Mouse (Mus musculus) yolk sac, embryonic 10.5 days (tissue): ENCODE data around the gene Zfp512b.

ENCODE experiments used
- DNase-seq: peaks from one replicate; pipeline ENCODE4 v3.0.0-alpha.2; 2017; ENCODE audit warnings: low spot score

Zfp512b gene

DNA sequence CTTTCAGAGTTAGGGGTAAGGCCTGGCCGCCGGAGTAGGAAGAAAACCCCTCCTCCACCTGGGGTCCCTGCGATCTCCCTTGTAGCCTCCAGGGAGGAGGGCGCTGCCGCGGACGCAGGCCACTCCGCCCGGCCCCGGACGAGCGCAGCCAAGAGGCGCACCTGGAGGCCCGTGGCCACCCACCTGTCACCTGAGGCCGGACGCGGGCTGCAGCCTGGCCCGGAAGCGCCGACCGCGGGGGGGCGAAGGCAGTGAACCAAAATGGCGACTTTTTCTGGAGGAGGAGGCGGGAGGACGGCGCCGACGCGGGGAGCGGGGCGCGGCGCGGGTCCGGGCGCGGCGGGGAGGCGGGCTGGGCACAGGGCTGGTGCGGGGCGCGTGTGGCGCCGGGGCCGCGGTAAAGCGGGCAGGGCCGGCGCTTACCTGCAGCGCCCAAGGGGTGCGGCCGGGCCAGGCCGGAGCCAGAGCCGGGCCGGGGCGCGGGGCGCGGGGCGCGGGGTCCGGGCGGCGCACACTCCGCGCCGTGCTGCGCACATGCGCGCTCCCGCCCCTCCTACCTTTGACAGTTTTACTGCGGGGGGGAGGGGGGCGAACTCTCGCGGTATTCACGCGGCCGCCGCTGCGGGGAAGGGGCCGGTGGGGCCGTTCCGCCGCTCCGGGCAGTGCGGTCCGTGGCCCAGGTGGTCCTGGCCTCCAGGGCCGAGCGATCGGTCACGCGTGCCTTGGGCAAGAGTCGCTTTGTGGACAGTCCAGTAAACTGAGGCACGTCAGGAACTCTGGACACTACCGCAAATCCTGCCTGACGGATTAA, at the start of gene Zfp512b:
Gene Zfp512b, minus strand, starts transcription at position 573 of the 811 bp plus-strand sequence.
- peak; percentile 86 for DNase-seq

DNA sequence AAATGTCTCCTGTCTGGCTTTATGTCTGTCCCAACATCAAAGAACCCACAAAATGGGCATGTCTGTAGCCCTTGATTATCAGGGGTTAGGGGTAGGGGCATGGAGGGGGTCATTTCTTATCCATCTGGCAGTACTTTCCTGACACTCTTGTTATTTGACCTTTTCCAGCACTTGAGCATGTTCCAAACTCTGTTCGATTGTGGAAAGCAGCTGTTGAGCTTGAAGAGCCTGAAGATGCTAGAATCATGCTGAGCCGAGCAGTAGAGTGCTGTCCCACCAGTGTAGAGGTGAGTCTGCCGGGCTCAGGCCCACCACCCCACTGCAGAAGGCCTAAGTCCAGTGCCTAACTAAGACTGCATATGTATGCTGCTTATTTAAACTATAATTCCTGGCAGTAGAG, 43.3 kb upstream of the Zfp512b start:
- no peak for DNase-seq

DNA sequence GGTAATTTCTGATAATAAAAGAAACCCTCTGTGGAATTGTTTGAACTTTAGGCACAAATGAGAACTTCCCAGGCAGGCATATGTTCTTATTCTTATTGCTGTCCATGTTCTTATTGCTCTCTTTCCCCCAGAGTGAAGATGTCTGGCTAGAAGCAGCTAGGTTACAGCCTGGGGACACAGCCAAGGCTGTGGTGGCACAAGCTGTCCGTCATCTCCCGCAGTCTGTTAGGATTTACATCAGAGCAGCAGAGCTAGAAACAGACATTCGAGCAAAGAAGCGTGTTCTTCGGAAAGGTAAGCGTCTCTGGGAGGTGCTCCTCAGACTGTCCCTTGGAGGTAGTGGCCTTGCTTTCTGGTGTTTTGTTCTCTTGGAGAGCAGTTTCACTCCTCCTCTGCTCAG, 40.0 kb upstream of the Zfp512b start:
- DNase-seq = no peak

DNA sequence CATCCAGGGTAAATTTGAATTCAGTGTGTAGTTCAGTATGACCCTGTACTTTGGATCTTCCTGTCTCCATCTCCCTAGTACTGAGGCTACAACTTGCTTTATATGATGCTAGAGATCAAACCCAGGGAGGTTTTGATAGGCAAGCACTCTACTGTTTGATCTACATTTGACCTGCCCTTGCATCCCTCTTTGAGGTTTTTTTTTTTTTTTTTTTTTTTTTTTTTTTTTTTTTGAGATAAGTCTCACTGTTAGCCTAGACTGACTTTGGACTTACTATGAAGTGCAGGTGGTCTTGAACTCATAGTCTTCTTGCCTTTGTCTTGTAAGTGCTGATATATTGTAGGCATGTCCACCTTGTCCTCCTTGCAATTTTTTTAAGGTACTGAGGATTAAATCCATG, 35.9 kb upstream of the Zfp512b start:
- DNase-seq = no peak

DNA sequence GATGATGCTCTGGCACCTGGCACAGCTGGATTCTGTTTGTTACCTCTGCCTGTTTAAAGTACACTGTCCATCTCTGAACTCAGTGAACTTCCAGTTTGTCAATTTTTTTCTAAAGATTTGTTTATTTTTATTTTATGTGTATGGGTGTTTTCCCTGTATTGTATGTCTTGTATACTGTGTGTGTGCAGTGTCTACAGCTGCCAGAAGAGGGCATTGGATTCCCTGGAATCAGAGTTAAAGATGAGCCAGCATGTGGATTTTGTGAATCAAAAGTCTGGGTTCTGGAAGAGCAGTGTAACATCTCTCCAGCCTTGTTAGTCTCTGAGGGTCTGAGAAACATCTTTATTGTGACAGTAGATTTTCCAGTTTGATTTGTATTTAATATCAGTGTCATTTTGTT, 30.8 kb upstream of the Zfp512b start:
- DNase-seq = no peak

DNA sequence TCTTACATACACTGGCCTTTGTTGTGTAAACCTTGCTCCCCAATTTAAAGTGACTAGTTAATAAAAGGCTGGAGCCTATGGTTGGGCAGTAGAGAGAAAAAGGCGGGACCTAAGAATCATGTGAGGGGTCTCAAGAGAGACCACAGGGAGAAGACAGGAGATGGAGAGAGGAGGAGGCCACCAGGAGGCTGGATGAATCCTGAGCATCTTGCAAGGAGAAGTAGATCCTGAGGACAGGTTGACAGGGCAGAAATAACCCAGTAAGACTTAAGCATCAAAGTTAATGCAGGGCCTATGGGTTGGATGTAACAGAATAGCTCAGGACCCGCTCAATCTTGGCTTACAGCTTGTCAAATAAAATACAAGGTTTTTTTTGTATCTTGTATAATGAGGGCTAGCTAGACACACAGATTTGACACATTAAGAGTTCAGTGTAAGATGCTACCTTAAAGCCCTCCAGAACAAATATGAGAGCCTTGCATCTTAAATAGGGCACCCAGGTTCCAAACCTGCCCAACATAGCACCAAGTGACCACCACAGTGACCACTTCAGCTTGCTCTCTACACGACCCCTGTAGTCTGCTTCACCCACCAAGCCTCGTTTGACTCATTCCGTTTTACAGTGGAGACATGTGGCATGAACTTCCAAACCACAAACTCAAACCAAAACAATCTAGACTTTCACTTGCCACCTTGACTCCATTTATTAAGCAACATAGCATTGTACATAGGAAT, 26.3 kb upstream of the Zfp512b start:
- no peak for DNase-seq

DNA sequence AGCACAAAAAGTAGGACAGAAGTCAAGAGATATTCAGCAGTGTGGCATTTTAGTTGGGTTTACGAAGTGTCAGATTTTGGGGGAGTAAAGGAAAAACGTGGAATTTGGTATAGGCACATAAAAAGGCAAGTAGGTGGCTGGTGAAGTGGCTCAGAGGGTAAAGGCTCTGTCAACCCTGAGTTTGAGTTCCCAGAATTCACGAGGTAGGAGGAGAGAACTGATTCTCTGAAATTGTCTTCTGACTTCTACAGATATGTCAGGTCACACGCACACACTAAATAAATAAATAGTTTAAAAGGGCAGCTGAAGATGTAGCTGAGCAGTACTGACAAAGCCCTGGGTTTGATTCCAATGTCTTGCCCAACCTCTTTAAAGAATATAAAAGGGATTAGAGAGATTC, 9.8 kb upstream of the Zfp512b start:
- no peak for DNase-seq

DNA sequence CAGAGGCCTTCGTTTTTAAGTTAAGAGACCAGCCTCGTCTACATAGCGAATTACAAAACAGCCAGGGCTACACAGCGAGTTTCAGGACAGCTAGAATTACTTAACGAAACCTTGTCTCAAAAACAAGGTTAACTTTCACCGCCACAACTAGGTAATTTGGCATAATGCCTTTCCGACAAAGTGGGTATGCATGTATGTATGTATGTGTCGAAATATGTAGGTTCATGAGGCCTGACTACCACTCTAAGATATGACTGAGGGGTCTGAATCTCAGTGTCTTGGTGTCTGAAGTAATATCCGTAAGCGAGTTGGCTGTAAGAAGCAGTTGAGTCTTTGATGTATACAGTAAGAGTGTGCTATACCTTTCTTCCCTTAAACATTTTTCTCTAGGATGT, 9.1 kb upstream of the Zfp512b start:
- DNase-seq = no peak

DNA sequence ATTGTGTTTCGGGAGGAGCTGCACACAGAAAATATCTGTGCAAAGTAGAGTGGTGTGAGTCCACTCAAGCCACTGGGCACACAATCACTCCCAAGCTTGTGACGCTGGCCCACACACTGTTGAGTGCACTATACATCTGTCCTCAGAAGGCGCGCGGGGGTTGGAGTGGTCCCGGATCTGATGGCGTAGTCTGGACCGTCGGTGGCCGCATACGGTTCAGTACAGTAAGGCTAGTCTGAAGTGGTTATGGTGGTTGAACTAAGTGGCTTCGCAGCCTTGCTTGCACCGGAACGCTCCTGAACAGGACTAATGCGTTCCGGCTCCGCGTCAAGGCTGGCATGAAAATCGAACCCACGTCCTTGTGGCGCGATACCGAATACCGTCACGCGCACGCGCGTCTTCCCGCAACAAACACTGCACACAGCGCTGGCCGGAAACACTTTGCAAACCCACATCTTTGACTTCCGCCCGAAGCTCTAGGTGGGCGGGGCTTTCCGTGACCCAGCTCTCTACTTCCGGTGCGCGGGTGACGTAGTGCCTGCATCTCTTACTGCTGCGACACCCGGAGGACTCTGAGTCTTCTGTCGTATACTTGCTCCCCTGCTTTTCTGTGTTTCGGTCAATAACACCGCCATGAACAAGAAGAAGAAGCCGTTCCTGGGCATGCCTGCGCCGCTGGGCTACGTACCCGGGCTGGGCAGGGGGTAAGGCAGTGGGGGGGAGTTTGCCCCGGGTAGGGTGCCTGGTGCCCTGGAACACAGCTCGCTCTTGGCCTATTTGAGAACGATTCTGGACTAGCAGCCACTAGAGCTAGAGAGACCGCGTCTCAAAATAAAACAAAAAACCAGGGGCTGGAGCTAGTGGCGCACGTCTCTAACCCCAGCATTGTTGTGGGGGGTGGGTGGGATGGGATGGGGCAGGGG, 8.5 kb upstream of the Zfp512b start:
- peak; percentile 94 for DNase-seq

DNA sequence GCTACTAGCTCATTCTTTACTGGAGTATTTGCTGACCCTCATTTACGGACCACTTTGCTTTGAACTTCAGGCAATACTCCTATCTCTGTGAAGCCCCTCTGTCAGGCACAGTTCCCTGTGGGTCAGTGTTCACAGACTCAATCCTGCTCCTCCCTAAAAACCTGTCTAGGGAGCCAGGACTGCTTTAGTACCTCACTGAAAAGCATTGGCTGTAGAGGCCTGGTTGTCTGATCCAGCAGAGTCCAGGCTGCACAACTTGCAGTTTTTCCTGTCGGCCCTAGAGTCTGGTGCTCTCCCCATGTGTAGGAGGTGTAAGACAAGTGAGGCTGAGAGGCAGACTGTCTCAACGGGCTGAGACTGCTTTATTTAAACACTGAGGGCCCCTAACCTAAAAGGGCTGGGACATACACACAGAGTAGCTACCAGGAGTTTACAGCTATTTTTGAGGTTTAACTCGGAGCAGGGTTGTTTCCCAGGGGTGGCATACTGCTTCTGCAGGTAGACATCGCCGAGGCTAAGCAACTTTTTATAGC, 7.7 kb upstream of the Zfp512b start:
- no peak for DNase-seq

DNA sequence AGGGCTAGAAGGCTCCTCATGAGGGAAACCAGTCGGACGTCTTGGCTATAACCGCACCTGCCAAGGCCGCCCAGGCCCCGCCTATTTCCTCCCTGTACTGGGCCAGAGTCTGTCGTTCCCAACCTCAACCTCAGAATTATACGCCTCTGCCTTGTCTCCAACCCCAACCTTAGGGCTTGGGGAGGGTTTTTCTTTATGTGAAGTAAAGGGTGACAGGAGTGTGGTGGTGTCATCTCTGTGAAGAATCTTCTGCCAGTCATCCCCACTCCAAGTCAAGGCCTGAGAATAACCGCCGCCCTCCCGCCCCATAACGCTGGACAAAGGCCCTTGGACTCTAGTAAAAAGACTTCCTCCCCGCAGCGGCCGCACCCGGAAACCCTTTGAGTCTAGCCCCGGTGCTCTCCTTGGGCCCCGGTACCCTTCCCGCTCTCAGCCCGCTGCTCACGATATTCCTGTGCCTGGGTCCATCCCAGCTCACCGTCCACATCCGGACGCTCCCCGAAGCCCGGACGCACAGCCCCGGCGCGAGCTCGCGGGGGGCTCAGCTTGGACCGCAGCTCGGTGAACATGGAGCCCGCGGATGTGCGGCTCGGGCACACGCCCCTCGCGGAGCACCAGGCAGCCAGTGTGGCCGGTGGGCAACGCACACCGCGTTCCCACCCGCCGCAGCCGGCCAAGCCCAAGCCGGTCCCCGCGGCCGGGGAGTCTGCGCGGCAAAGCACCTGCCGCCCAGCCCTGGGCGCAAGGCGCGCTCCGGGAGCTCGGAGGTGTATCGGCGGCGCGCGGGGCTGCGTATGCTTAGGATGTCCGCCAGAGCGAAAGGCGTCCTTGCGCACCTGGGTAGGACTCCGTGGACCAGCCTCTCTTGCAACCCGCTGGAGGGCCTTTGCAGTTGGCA, 6.1 kb upstream of the Zfp512b start, which contains the start of gene Samd10:
Gene Samd10, minus strand, starts transcription at position 759 of the 898 bp plus-strand sequence.
- peak; percentile 63 for DNase-seq

DNA sequence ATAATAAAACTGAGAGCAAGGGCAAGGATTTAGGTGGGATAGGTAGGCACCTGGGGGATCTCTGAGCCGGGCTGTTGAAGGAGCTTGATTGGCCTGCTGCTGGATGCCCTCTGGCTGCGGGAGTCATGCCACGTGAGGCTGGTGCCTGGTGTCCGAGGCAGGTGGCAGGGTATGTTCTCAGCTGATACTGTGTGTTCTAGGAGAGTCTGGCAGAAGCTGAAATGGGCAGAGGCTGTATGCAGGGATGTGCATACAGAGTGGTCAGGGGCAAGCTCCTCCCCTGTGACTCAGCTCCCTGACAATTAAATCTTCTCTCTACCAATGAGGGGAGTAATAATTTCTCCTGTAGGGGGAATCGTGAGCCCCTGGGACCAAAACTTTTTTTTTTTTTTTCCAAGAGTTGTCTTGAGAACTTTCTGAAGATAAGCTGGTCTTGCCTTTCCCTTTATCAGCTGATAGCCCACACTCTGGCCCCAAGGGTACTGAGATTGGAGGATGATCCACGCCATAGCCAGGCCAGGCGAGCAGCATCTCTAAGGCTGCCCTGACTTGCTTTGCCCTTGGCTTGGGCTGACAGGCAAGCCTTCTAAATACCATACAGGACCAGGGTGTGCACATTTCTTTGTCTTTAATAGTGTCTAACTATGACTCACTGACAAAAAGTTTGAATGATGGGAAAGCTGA, 4.9 kb upstream of the Zfp512b start:
- DNase-seq = no peak

DNA sequence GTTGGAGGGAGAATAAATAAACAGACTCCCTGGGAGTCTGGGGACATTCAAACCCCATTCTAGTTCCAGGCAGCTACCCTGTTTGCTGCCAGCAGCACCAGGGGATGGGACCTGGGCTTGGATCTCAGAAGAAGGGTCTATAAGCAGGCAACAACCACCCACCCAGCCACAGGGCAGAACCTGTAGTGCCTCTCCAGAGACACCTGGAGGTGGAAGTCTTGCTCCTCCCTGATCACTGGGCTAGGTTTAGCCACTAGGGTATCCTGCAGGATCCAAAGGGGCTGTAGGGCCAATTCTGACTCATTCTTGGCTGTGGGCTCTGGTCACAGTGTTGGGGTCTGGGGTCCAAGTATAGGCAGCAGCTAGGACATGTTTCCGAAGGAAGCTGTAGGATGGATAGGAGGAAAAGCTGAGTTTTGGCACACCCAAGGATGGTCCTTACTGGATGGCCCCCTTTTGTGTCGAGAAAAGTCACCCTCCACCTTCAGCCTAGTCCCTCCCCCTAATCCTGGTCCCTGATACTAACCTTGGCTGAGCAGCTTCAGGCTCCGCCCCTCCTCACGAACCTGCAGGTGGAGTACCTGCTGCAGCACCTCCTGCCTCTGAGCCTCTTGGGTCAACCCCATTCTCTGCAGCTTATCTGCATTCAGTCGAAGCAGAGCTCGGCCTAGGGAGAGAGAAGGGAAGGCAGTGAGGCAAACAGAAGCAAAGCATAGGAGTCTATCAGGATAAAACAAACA, 3.8 kb upstream of the Zfp512b start:
- DNase-seq = no peak

DNA sequence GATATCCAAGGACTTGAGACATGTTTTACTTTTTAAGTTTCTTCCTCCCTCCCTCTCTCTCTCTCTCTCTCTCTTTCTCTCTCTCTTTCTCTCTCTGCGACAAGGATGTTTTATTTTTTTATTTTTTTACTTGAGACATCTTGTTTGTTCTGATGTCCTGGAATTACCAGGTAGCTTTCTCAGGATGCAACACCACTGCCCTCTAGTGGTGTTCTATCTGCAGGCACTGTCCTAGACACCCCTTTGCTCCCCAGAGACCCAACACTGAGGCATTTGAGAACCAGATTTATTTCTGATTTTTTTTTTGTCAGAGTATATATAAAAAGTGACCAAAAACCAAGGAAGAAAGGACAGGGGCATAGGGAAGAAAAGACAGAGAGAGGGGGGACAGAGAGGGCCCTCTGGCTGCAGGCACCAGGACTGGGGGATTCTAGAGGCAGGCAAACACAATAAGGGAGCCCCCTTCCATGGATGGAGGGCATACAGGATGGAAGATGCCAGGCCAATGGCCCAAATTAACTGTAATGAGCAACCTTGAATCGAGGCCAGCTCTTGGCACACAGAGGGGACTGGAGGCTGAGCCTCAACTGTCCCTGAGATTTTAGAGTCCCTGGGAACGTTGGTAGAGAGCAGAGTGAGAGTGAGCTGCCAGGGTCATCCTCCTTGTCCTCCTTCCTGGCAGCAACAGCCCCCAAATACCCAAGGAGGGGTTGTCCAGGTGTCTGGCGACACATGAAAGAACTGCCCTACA, 2.5 kb upstream of the Zfp512b start:
- no peak for DNase-seq

DNA sequence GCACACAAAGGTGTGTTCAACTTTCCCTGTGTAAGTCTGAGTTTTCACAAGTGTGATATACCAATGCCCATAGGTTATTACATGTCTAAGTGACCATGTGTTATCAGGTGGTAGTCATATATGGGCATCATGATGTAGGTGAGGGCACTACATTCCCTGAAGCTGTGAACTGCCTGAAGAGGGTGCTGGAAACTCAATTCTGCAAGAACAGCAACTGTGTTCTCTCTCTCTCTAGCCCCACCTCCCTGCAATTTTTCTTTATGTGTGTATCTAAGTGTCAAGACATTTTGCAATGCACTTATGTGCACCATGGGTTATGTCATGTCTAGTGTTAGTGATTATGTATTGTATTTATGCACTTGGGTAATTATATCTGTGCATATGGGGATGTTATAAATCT, 1.3 kb upstream of the Zfp512b start:
- no peak for DNase-seq

DNA sequence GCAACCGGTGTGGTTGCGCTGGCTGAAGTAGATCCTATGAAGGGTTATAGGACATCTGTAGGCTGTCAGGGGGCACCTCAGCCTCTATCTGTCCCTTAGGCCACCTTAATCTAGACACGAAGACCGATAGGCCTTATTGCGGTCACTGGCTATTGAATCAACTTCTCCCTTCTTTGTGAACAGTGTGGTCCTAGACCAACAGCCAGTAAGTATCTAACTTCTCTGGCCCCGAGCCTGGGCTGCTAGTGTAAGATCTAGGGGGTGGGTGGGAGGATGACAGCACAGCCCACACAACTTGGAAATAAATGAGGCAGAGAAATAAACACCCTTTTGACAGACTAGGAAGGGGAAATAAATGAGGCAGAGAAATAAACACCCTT, 429 bp upstream of the Zfp512b start:
- no peak for DNase-seq

DNA sequence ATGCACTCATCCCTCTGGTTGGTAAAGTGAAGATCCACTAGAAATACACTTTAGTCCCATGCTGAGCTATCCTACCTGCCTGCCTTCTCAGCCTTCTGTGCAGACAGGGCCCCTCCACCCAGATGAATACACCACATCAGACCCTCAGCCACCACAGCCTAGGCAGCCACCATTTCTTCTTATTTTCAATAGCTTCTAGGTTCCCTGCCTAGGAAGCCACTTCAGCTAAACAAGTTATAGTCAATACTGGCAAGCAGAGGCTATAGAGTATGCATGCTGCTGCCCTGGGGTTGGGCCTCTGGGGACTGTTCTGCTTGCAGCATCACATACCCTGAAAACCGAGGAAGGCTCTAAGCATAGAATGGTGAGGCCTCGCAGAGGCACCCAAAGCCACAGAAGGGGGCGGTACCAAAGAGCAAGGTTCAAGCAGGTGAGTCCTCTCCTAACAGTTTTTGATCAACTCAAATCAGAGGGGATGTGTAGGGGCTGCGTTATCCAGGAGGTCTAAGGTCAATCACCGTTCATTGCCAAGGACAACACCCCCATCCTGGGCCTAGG, 996 bp downstream of the Zfp512b start, which contains the start of gene Prpf6:
Gene Prpf6, plus strand, starts transcription at position 341 of the 558 bp plus-strand sequence.
- DNase-seq = peak; percentile 42

DNA sequence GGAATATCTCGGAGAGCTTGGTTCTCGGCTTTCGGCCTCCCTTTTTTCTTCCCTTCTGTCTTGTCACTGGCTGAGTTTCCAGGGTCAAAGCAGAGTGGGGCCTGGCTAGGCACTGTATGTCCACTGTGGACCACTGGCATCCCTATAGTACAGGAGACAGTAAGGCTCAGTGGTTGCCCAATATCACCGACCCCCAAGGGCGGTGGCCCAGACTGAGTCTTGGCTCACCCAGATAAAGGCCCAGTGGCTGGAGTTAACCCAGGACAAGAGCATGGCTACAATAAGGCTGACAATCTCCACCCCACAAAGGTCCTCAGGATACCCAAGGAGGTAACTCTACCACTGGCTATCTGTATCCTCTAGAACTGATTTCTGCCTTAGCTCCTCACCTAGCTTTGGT, 2.1 kb downstream of the Zfp512b start:
- no peak for DNase-seq

DNA sequence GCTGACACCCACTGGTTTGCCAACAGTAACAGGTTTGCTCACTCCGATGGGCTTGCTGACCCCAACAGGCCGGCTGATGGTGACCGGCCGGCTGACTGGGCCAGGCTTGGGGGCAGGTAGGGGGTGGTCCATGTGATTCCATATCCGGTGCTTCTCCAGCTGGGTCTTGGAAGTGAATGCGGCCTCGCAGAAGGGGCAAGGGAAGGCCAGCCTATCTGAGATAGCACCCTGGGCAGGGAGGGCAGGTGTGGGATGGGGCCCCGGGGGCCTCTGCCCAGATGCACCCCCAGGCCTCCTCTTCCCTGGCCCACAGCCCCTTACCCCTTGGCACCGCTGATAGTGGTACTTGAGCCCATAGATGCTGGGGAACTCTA, 2.9 kb downstream of the Zfp512b start:
- no peak for DNase-seq
